In genomic region chr12:99298851-99299600, GRCm38 (mm10) we compare ENCODE assay signal across 11 mouse cellular contexts.
A peak's percentile ranks its signal among the peaks of the same experiment; 100 is the strongest.
DNase-seq lines count a peak whose midpoint lies in the region; ATAC-seq and TF ChIP-seq lines count a peak whose summit lies in the region.
"Had no signal": no experiment of that assay in that cellular context is flagged by ENCODE, and none has a peak within 500 bp of the region (broad histone marks: within the 10 kb centered on the region; RNA-seq: fewer than 3 reads in every experiment).

No protein-coding gene starts in this region.

- no peak for DNase-seq in stomach, postnatal 0 days (ENCODE audit: low spot score)
- peak; percentile 40 for DNase-seq in hindbrain, postnatal 0 days (ENCODE audit: low spot score)
- peak; percentile 77 for DNase-seq in retina, postnatal 1 day
- DNase-seq in spleen, adult 18-20 months, result no peak
- DNase-seq in ovary, postnatal 36 days (ENCODE audit: low spot score), result no peak
- DNase-seq in spleen, postnatal 10 days (ENCODE audit: low spot score in 2 of 2), result no peak
- DNase-seq: adrenal gland, postnatal 36 days; cerebellum, postnatal 36 days had no signal

- H3K4me2 ChIP-seq in stomach, embryonic 16.5 days (ENCODE audit: low read depth, low read length), result no peak overlapping the region
- H3K4me2 ChIP-seq in stomach, postnatal 0 days (replicated peaks; ENCODE audit: low read depth), result no peak overlapping the region
- 0 out of 2 replicates have a peak overlapping the region, but pooled peaks have one; percentile 4 for H3K4me2 ChIP-seq in forebrain, embryonic 12.5 days
- H3K4me2 ChIP-seq in hindbrain, postnatal 0 days (ENCODE audit: low read depth, low read length), result no peak overlapping the region
- H3K4me2 ChIP-seq: neural tube, embryonic 12.5 days had no signal

- peaks cover 19% of the 10 kb centered on the region for H3K4me1 ChIP-seq in stomach, embryonic 16.5 days (ENCODE audit: control insufficient read depth, insufficient read depth, low read length)
- H3K4me1 ChIP-seq in stomach, postnatal 0 days (replicated peaks; ENCODE audit: control insufficient read depth, insufficient read depth), result 0 out of 2 replicates have a peak, but pooled peaks cover 5% of the 10 kb centered on the region
- H3K4me1 ChIP-seq in forebrain, embryonic 12.5 days, result peaks cover 68% of the 10 kb centered on the region
- peaks cover 21% of the 10 kb centered on the region; the same call in 1 of the 2 replicates for H3K4me1 ChIP-seq in hindbrain, postnatal 0 days (ENCODE audit: insufficient read depth, low read length)

- no peaks in the 10 kb centered on the region for H3K36me3 ChIP-seq in stomach, embryonic 16.5 days (ENCODE audit: control insufficient read depth, insufficient read depth, low read length)
- no peaks in the 10 kb centered on the region for H3K36me3 ChIP-seq in stomach, postnatal 0 days (ENCODE audit: control insufficient read depth, insufficient read depth, low read length)
- H3K36me3 ChIP-seq in forebrain, embryonic 12.5 days (replicated peaks), result no peaks in the 10 kb centered on the region
- H3K36me3 ChIP-seq in hindbrain, postnatal 0 days (ENCODE audit: insufficient read depth, low read length), result no peaks in the 10 kb centered on the region
- H3K36me3 ChIP-seq: neural tube, embryonic 12.5 days had no signal

- H3K27ac ChIP-seq in stomach, embryonic 16.5 days (ENCODE audit: low read length), result no peak overlapping the region
- H3K27ac ChIP-seq in stomach, postnatal 0 days (replicated peaks), result no peak overlapping the region
- peak overlapping the region; percentile 75 for H3K27ac ChIP-seq in forebrain, embryonic 12.5 days
- H3K27ac ChIP-seq in hindbrain, postnatal 0 days, result no peak overlapping the region
- H3K27ac ChIP-seq: neural tube, embryonic 12.5 days had no signal

- no peaks in the 10 kb centered on the region for H3K27me3 ChIP-seq in stomach, embryonic 16.5 days (ENCODE audit: control insufficient read depth, insufficient read depth, low read length)
- no peaks in the 10 kb centered on the region for H3K27me3 ChIP-seq in stomach, postnatal 0 days (ENCODE audit: control insufficient read depth, insufficient read depth, low read length)
- H3K27me3 ChIP-seq in forebrain, embryonic 12.5 days, result no peaks in the 10 kb centered on the region
- H3K27me3 ChIP-seq in hindbrain, postnatal 0 days (ENCODE audit: insufficient read depth, low read length), result no peaks in the 10 kb centered on the region
- H3K27me3 ChIP-seq: neural tube, embryonic 12.5 days had no signal

- no peak overlapping the region for H3K9ac ChIP-seq in stomach, embryonic 16.5 days (ENCODE audit: low read length)
- H3K9ac ChIP-seq in stomach, postnatal 0 days (ENCODE audit: low read length), result no peak overlapping the region
- no peak overlapping the region for H3K9ac ChIP-seq in forebrain, embryonic 12.5 days
- H3K9ac ChIP-seq in hindbrain, postnatal 0 days (replicated peaks; ENCODE audit: low read length), result no peak overlapping the region
- H3K9ac ChIP-seq: neural tube, embryonic 12.5 days had no signal

- no peak for TF ChIP-seq CTCF in stomach, postnatal 0 days (IDR thresholded peaks at IDR 0.05; ENCODE audit: low read depth)
- no peak for TF ChIP-seq CTCF in hindbrain, postnatal 0 days (IDR thresholded peaks at IDR 0.05; ENCODE audit: low read depth)

- H3K4me3 ChIP-seq in stomach, embryonic 16.5 days (replicated peaks; ENCODE audit: low read length), result no peak overlapping the region
- no peak overlapping the region for H3K4me3 ChIP-seq in stomach, postnatal 0 days (ENCODE audit: low read depth, low read length)
- no peak overlapping the region for H3K4me3 ChIP-seq in forebrain, embryonic 12.5 days (replicated peaks)
- no peak overlapping the region for H3K4me3 ChIP-seq in hindbrain, postnatal 0 days (ENCODE audit: low read length)
- H3K4me3 ChIP-seq: neural tube, embryonic 12.5 days had no signal

- WGBS in stomach, embryonic 16.5 days, result 51% methylated on average over 12 of the region's 12 CpGs
- 45% methylated on average over 12 of the region's 12 CpGs for WGBS in stomach, postnatal 0 days
- WGBS in forebrain, embryonic 12.5 days, result 14% methylated on average over 12 of the region's 12 CpGs
- WGBS in hindbrain, postnatal 0 days, result 26% methylated on average over 12 of the region's 12 CpGs

- TF ChIP-seq EP300 in stomach, postnatal 0 days (optimal IDR thresholded peaks at IDR 0.05), result no peak

- no peaks in the 10 kb centered on the region for H3K9me3 ChIP-seq in stomach, embryonic 16.5 days (replicated peaks; ENCODE audit: control insufficient read depth, low read length)
- no peaks in the 10 kb centered on the region for H3K9me3 ChIP-seq in stomach, postnatal 0 days (ENCODE audit: control insufficient read depth, low read length)
- no peaks in the 10 kb centered on the region for H3K9me3 ChIP-seq in forebrain, embryonic 12.5 days
- no peaks in the 10 kb centered on the region for H3K9me3 ChIP-seq in hindbrain, postnatal 0 days (ENCODE audit: low read length)
- H3K9me3 ChIP-seq: neural tube, embryonic 12.5 days had no signal

- peak; percentile 30; the same call in 1 of the 2 replicates for ATAC-seq in stomach, embryonic 16.5 days (ENCODE audit: insufficient read depth, low FRiP score)
- no peak for ATAC-seq in stomach, postnatal 0 days (ENCODE audit: low FRiP score, low TSS enrichment)
- peak; percentile 55 for ATAC-seq in forebrain, embryonic 12.5 days (ENCODE audit: low FRiP score)
- no peak for ATAC-seq in hindbrain, postnatal 0 days

Comparison
In these comparisons a context has a peak if more than half of its experiments do, and no peak if none do; other contexts are left out.
1. ATAC-seq: peak in stomach, embryonic 16.5 days (single experiment) and forebrain, embryonic 12.5 days (single experiment); none in stomach, postnatal 0 days (single experiment) and hindbrain, postnatal 0 days (single experiment).
2. DNase-seq: peak in hindbrain, postnatal 0 days (single experiment) and retina, postnatal 1 day (single experiment); none in stomach, postnatal 0 days (single experiment), spleen, adult 18-20 months (0 of 2), ovary, postnatal 36 days (single experiment) and spleen, postnatal 10 days (0 of 2).